Mouse (Mus musculus) naive thymus-derived CD4-positive, alpha-beta T cell, adult 2 months (primary cell): Measurements from ENCODE around the gene Vmn2r58.
"Not testable (repeated sequence)": the region's sequence is repeated elsewhere in the genome, so short reads cannot be mapped to it uniquely, and the experiment has no call there.

Experiments used
- DNase-seq: peaks from one replicate; pipeline ENCODE4 v3.0.0-alpha.2; 2011; ENCODE audit warnings: low read depth

Gene Vmn2r58

GRCm38 (mm10) chr7:41872612-41873011 is at the start of gene Vmn2r58:
Vmn2r58 (minus strand) TSS chr7:41872712.
- not testable (repeated sequence) for DNase-seq
